Mouse (Mus musculus) spleen, adult 2 months (tissue): Measurements from ENCODE around the gene Nop9. TPM values are rescaled to one million over a fixed set of nuclear protein-coding genes. Genes with fewer than 3 reads are reported as not detected.
A peak's percentile ranks its signal among the peaks of the same experiment; 100 is the strongest.

Experiments used
- DNase-seq, 2 experiments: peaks; one replicate each; pipeline versions ENCODE4 v3.0.0 to v3.0.0-alpha.2; 2012 to 2021; ENCODE audit warnings: low spot score in 2 of 2, low read depth in 1 of 2
- H3K27ac ChIP-seq: fragments of 200-500 bp; 2 replicates; pipeline ENCODE4 v1.5.1; 2012; ENCODE audit warnings: low read length, inconsistent platforms; ENCODE audit not compliant: insufficient read depth
- H3K27me3 ChIP-seq: fragments of 200-500 bp; 2 replicates; pipeline ENCODE4 v1.6.1; 2012; ENCODE audit warnings: mild to moderate bottlenecking, moderate library complexity, low read length, inconsistent platforms; ENCODE audit not compliant: control insufficient read depth, insufficient read depth
- H3K36me3 ChIP-seq: fragments of 200-500 bp; 2 replicates; pipeline ENCODE4 v1.6.1; 2012; ENCODE audit warnings: mild to moderate bottlenecking, low read length, inconsistent platforms; ENCODE audit not compliant: control insufficient read depth, insufficient read depth
- H3K4me1 ChIP-seq: fragments of 200-500 bp; 2 replicates; pipeline ENCODE4 v1.6.1; 2011; ENCODE audit warnings: inconsistent platforms; ENCODE audit not compliant: control insufficient read depth, insufficient read depth, insufficient read length
- H3K4me3 ChIP-seq: fragments of 200-500 bp; 2 replicates; pipeline ENCODE4 v1.5.1; 2011; ENCODE audit warnings: mild to moderate bottlenecking, inconsistent platforms; ENCODE audit not compliant: insufficient read depth, insufficient read length; ENCODE audit errors: extremely low read depth
- CTCF ChIP-seq: fragments of 200-500 bp; IDR thresholded peaks from 2 replicates; pipeline ENCODE4 v1.5.1; 2011; ENCODE audit warnings: mild to moderate bottlenecking, inconsistent platforms; ENCODE audit not compliant: insufficient read depth, insufficient read length, insufficient replicate concordance; ENCODE audit errors: extremely low read depth
- POLR2A ChIP-seq: fragments of 200-500 bp; IDR thresholded peaks from 2 replicates; pipeline ENCODE4 v1.6.1; 2011; ENCODE audit warnings: low read depth, low read length, inconsistent platforms
- WGBS: fragments of 180-500 bp; shearing (Covaris S2); methylation state at CpG from one replicate; pipeline ENCODE4 v1.1.7; 2018; 5-methylcytosine and 5-hydroxymethylcytosine counted together
- polyA plus RNA-seq: library from polyadenylated mRNA; depleted of rRNA; stranded (reverse); fragments of >200 nt; gene quantifications from 2 replicates; pipeline ENCODE4 v1.2.3, GENCODE M21; 2012

Nop9 gene
- polyA plus RNA-seq, 1 experiment, result 17.2 TPM

DNA sequence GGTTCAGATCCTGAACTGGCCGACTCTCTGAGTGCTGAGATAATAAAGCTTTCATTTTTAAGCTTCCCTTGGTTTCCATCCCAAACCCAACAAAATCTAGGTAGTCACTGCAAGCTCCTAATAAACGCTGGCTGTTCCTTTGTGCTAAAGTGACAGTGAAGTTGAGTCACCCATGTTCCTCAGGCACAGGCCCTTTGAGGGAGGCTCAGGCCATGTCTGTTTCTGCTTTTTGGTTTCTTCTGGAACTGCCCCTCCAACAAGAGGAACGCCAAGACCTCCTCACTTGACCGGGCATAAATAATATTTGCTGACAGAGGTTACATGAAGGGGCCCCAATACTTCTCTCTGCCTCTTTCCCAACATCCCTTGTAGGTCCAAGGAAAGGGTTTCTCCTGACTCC, 9.7 kb upstream of the Nop9 start:
- H3K27ac ChIP-seq, result peak overlapping the region; percentile 48
- H3K4me3 ChIP-seq, result no peak overlapping the region
- DNase-seq, result no peak
- H3K4me1 ChIP-seq, result no peaks in the 10 kb centered on the region
- TF ChIP-seq POLR2A (no peak), CTCF (no peak)
- H3K27me3 ChIP-seq, result no peaks in the 10 kb centered on the region
- peaks cover 11% of the 10 kb centered on the region for H3K36me3 ChIP-seq
- 51% methylated on average over 4 of the region's 4 CpGs for WGBS

DNA sequence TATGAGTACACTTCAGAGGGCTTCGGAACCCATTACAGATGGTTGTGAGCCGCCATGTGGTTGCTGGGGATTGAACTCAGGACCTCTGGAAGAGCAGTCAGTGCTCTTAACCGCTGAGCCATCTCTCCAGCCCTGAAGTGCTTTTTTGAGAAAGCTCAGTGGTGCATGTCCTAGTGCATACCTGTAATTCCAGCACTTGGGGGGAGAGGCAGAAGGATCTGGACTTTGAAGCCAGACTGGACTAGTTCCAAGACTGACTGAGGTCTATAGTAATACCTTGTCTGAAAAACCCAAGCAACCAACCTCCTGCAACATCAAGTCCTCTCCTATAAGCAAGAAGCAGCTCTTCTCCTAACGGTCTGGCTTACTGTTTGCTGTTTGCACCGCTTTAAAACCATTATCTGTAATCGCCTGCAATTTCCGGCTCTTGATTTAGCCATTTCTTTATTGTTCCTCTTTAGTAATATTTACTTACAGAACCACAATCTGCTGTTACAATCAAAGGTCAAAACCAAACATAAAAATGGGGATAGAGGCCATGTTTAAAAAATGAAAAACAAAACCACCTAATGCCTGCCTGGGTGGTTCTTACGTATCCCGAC, 8.3 kb upstream of the Nop9 start:
- 77% methylated on average over 9 of the region's 9 CpGs for WGBS
- Histone ChIP-seq H3K4me1 (no peaks in the 10 kb centered on the region), H3K4me3 (no peak overlapping the region), H3K27me3 (no peaks in the 10 kb centered on the region), H3K36me3 (peaks cover 14% of the 10 kb centered on the region), H3K27ac (no peak overlapping the region)
- TF ChIP-seq POLR2A (no peak), CTCF (no peak)
- DNase-seq, result no peak

DNA sequence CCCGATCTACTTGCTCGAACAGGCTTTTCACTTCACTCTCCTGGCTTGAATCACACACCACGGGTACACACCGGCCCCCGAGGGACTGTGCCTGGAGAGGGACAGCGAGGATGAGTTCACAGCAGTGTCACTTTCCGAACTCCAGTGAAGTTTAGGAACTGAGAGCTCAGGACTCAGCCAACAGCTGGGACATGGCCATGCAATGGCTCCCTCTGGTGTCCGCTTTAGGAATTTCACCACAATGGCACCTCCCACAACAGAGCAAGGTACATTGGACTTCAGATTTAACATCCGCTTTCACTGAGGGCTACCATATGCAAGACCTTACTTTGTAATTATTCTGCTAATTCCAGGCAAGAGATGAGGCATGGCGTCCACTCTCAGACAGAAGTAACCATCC, 1.8 kb upstream of the Nop9 start:
- peak overlapping the region; percentile 46; the same call in 1 of the 2 replicates for H3K27ac ChIP-seq
- 19% methylated on average over 10 of the region's 10 CpGs for WGBS
- H3K4me3 ChIP-seq, result no peak overlapping the region
- H3K36me3 ChIP-seq, result peaks cover 11% of the 10 kb centered on the region
- H3K4me1 ChIP-seq, result peaks cover 9% of the 10 kb centered on the region; the same call in 1 of the 2 replicates
- TF ChIP-seq POLR2A (no peak), CTCF (peak; percentile 87; the same call in 1 of the 2 replicates)
- DNase-seq, result peak; percentile 73 to 86
- H3K27me3 ChIP-seq, result no peaks in the 10 kb centered on the region

DNA sequence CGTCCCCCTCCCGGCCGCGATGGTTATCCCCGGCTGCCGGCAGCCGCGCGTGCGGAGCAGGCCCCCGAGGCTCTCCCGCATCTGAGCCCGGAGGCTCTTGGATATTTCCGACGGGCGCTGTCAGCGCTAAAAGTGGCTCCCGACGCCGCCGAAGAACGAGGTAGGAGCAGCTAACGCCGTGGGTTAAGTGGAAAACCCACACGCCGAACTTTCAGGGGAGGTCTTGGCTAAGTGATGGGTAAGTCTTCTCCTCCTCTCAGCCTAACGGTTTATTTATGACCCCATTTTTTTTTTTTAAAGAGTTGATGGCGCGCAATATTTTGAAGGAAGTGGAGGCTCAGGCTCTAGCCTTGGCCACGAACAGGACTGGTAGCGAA, 356 bp downstream of the Nop9 start:
- DNase-seq, result no peak
- WGBS, result under 1% methylated on average over 31 of the region's 31 CpGs
- H3K27me3 ChIP-seq, result no peaks in the 10 kb centered on the region
- peak overlapping the region; percentile 31; the same call in 1 of the 2 replicates for H3K27ac ChIP-seq
- TF ChIP-seq CTCF (no peak), POLR2A (no peak)
- H3K36me3 ChIP-seq, result peaks cover 9% of the 10 kb centered on the region
- peak overlapping the region; percentile 80 for H3K4me3 ChIP-seq
- peaks cover 9% of the 10 kb centered on the region; the same call in 1 of the 2 replicates for H3K4me1 ChIP-seq

DNA sequence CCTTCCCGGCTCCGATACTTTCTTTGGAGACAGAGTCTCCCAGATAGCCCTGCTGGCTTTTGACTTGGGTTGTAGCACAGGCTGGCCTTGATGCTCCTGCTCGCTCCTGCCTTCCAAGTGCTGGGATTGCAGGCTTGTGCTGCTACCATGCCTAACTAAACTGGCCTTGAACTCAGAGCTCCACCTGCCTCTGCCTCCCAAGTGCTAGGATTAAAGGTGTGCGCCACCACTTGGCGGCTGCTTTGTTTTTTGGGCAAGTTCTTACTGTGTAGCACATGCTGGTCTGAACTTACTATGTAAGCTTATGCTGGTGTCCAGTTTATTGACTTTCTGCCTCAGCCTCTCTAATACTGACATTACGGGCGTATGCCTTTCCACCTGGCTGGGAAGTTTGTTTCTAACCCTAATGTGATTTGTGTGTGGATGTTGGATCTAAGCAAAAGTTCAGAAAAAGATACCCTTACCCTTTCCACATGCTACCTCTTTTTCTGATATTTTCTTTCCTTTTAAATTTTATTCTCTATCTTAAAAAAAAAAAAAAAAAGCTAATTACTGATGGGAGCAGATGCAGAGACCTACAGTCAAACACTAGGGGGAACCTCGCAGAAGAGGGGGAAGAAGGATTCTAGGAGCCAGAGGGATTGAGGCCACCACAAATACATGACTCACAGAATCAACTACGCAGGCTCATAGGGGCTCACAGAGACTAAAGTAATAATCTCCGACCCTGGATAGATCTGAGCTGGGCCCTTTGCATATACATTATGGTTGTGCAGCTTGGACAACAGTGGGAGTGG, 1.8 kb downstream of the Nop9 start:
- Histone ChIP-seq H3K4me1 (peaks cover 9% of the 10 kb centered on the region; the same call in 1 of the 2 replicates), H3K36me3 (peaks cover 16% of the 10 kb centered on the region), H3K4me3 (no peak overlapping the region), H3K27ac (no peak overlapping the region), H3K27me3 (no peaks in the 10 kb centered on the region)
- no peak for TF ChIP-seq CTCF
- no peak for TF ChIP-seq POLR2A
- 91% methylated on average over 10 of the region's 10 CpGs for WGBS
- DNase-seq, result no peak

DNA sequence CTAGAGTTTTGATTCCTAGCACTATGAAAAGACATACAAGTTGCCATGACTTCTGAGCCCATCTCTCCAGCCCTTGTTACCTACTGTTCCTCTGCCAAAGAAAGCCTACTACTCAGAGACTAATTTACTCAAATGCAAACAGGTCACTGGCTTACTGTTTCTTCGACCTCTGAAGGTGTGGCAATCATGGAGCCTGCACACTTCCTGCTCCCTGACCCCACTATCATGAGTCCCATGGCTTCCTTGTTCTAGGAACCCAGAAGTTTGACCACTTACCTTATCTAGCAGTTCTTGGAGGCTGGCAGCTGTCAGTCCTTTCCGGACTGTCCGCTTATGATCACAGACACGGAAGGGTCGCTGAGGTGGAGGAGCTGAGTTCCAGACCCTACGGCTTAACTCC, 12.1 kb downstream of the Nop9 start:
- peaks cover 5% of the 10 kb centered on the region for H3K27me3 ChIP-seq
- H3K4me3 ChIP-seq, result no peak overlapping the region
- 73% methylated on average over 6 of the region's 6 CpGs for WGBS
- peaks cover 19% of the 10 kb centered on the region for H3K36me3 ChIP-seq
- TF ChIP-seq POLR2A (no peak), CTCF (no peak)
- no peak overlapping the region for H3K27ac ChIP-seq
- no peak for DNase-seq
- peaks cover 7% of the 10 kb centered on the region; the same call in 1 of the 2 replicates for H3K4me1 ChIP-seq
